Mouse (Mus musculus) intestine, embryonic 16.5 days (tissue): ENCODE data around the gene Carm1. TPM values are rescaled to one million over a fixed set of nuclear protein-coding genes. Genes with fewer than 3 reads are reported as not detected.

Experiments
- ATAC-seq: fragments of 200-750 bp; cut with Nextera tagmentation; 2 replicates; pipeline ENCODE4 v1.8.0; 2017; ENCODE audit warnings: moderate TSS enrichment, moderate library complexity
- H3K27ac ChIP-seq: fragments of 300-500 bp; sonication (generic); 2 replicates; pipeline ENCODE4 v1.5.1; 2014; ENCODE audit warnings: mild to moderate bottlenecking, low read length
- H3K27me3 ChIP-seq: fragments of 300-500 bp; sonication (generic); replicated peaks from 2 replicates; pipeline ENCODE4 v1.6.1; 2014; ENCODE audit warnings: low read length, control low read depth, mixed read lengths; ENCODE audit not compliant: control insufficient read depth, insufficient read depth
- H3K36me3 ChIP-seq: fragments of 300-500 bp; sonication (generic); 2 replicates; pipeline ENCODE4 v1.6.1; 2014; ENCODE audit warnings: low read length, control low read depth; ENCODE audit not compliant: control insufficient read depth, insufficient read depth
- H3K4me1 ChIP-seq: fragments of 300-500 bp; sonication (generic); 2 replicates; pipeline ENCODE4 v1.6.1; 2014; ENCODE audit warnings: low read length, control low read depth, mixed read lengths; ENCODE audit not compliant: control insufficient read depth, insufficient read depth
- H3K4me2 ChIP-seq: fragments of 300-500 bp; sonication (generic); 2 replicates; pipeline ENCODE4 v1.6.1; 2014; ENCODE audit warnings: low read depth, low read length, control low read depth
- H3K4me3 ChIP-seq: fragments of 300-500 bp; sonication (generic); 2 replicates; pipeline ENCODE4 v1.5.1; 2014; ENCODE audit warnings: mild to moderate bottlenecking, low read length
- H3K9ac ChIP-seq: fragments of 300-500 bp; sonication (generic); 2 replicates; pipeline ENCODE4 v1.6.1; 2014; ENCODE audit warnings: low read depth, low read length
- H3K9me3 ChIP-seq: fragments of 300-500 bp; sonication (generic); 2 replicates; pipeline ENCODE4 v1.6.1; 2016; ENCODE audit warnings: low read length, control low read depth; ENCODE audit not compliant: control insufficient read depth
- WGBS: fragments of 180-500 bp; shearing (Covaris S2); extraction: QIAGEN DNeasy Blood & Tissue Kit; methylation state at CpG from one replicate; pipeline ENCODE4 v1.1.7; 2014; 5-methylcytosine and 5-hydroxymethylcytosine counted together
- polyA plus RNA-seq: library from polyadenylated mRNA; unstranded; fragments of >200 nt; fragmentation: Nextera tagmentation; extraction: Ambion mirVana; gene quantifications from 2 replicates; pipeline ENCODE4 v1.2.1, GENCODE M21; 2015

Carm1 gene
- polyA plus RNA-seq, 1 experiment from 2014 or later, result 15.1 TPM

GRCm38 (mm10) chr9:21566538-21566937 is 19.8 kb downstream of the Carm1 start:
- Histone ChIP-seq H3K4me1 (no peaks in the 10 kb centered on the region), H3K27ac (no peak overlapping the region), H3K4me2 (no peak overlapping the region), H3K9ac (no peak overlapping the region), H3K9me3 (no peaks in the 10 kb centered on the region), H3K36me3 (0 out of 2 replicates have a peak, but pooled peaks cover 7% of the 10 kb centered on the region), H3K27me3 (no peaks in the 10 kb centered on the region), H3K4me3 (no peak overlapping the region)
- WGBS, result 88% methylated on average over 1 of the region's 1 CpGs
- ATAC-seq, result no peak

GRCm38 (mm10) chr9:21567051-21567450 is 20.4 kb downstream of the Carm1 start:
- H3K4me1 ChIP-seq, result no peaks in the 10 kb centered on the region
- no peak for ATAC-seq
- H3K9me3 ChIP-seq, result no peaks in the 10 kb centered on the region
- 0 out of 2 replicates have a peak, but pooled peaks cover 8% of the 10 kb centered on the region for H3K36me3 ChIP-seq
- H3K9ac ChIP-seq, result no peak overlapping the region
- no peaks in the 10 kb centered on the region for H3K27me3 ChIP-seq
- 86% methylated on average over 2 of the region's 2 CpGs for WGBS
- no peak overlapping the region for H3K4me2 ChIP-seq
- H3K27ac ChIP-seq, result no peak overlapping the region
- H3K4me3 ChIP-seq, result no peak overlapping the region

- Histone ChIP-seq H3K27me3 (no peaks in the 10 kb centered on the region), H3K9ac (no peak overlapping the region), H3K4me1 (no peaks in the 10 kb centered on the region), H3K27ac (no peak overlapping the region), H3K4me2 (no peak overlapping the region), H3K9me3 (no peaks in the 10 kb centered on the region), H3K36me3 (0 out of 2 replicates have a peak, but pooled peaks cover 8% of the 10 kb centered on the region), H3K4me3 (no peak overlapping the region)
- ATAC-seq, result no peak
- WGBS, result 83% methylated on average over 8 of the region's 8 CpGs
These were observed 22.1 kb downstream of the Carm1 start for GRCm38 (mm10) chr9:21568657-21569255.

- peaks cover 16% of the 10 kb centered on the region; the same call in 1 of the 2 replicates for H3K36me3 ChIP-seq
- no peaks in the 10 kb centered on the region for H3K27me3 ChIP-seq
- H3K4me3 ChIP-seq, result no peak overlapping the region
- H3K4me2 ChIP-seq, result no peak overlapping the region
- no peaks in the 10 kb centered on the region for H3K9me3 ChIP-seq
- H3K9ac ChIP-seq, result no peak overlapping the region
- no peak overlapping the region for H3K27ac ChIP-seq
- H3K4me1 ChIP-seq, result no peaks in the 10 kb centered on the region
- ATAC-seq, result no peak; the same call in 1 of the 2 replicates
- WGBS, result 93% methylated on average over 8 of the region's 8 CpGs
These were observed 27.5 kb downstream of the Carm1 start for GRCm38 (mm10) chr9:21574012-21574801.

GRCm38 (mm10) chr9:21575253-21575652 is 28.6 kb downstream of the Carm1 start:
- H3K36me3 ChIP-seq, result peaks cover 22% of the 10 kb centered on the region
- no peaks in the 10 kb centered on the region for H3K27me3 ChIP-seq
- no peak overlapping the region for H3K9ac ChIP-seq
- no peak overlapping the region for H3K27ac ChIP-seq
- WGBS, result 92% methylated on average over 10 of the region's 10 CpGs
- ATAC-seq, result no peak
- no peak overlapping the region for H3K4me2 ChIP-seq
- no peak overlapping the region for H3K4me3 ChIP-seq
- no peaks in the 10 kb centered on the region for H3K9me3 ChIP-seq
- H3K4me1 ChIP-seq, result no peaks in the 10 kb centered on the region

GRCm38 (mm10) chr9:21576286-21576685 is 29.6 kb downstream of the Carm1 start:
- peaks cover 17% of the 10 kb centered on the region for H3K36me3 ChIP-seq
- H3K4me3 ChIP-seq, result no peak overlapping the region
- WGBS, result 100% methylated on average over 1 of the region's 1 CpGs
- no peaks in the 10 kb centered on the region for H3K9me3 ChIP-seq
- no peak overlapping the region for H3K4me2 ChIP-seq
- H3K9ac ChIP-seq, result no peak overlapping the region
- H3K27ac ChIP-seq, result no peak overlapping the region
- ATAC-seq, result peak; percentile 38; the same call in 1 of the 2 replicates
- no peaks in the 10 kb centered on the region for H3K27me3 ChIP-seq
- H3K4me1 ChIP-seq, result no peaks in the 10 kb centered on the region

GRCm38 (mm10) chr9:21578226-21578625 is 31.5 kb downstream of the Carm1 start:
- peaks cover 22% of the 10 kb centered on the region for H3K36me3 ChIP-seq
- H3K27me3 ChIP-seq, result no peaks in the 10 kb centered on the region
- no peak overlapping the region for H3K27ac ChIP-seq

GRCm38 (mm10) chr9:21585401-21585800 is 38.7 kb downstream of the Carm1 start:
- Histone ChIP-seq H3K4me1 (no peaks in the 10 kb centered on the region), H3K4me3 (no peak overlapping the region), H3K27ac (no peak overlapping the region), H3K9ac (no peak overlapping the region), H3K36me3 (peaks cover 26% of the 10 kb centered on the region), H3K27me3 (no peaks in the 10 kb centered on the region), H3K9me3 (no peaks in the 10 kb centered on the region), H3K4me2 (no peak overlapping the region)
- no peak for ATAC-seq
- WGBS, result 94% methylated on average over 1 of the region's 1 CpGs

More at GRCm38 (mm10) chr9:21578226-21578625, 31.5 kb downstream of the Carm1 start:
- no peaks in the 10 kb centered on the region for H3K4me1 ChIP-seq
- ATAC-seq, result no peak
- H3K4me3 ChIP-seq, result no peak overlapping the region
- no peaks in the 10 kb centered on the region for H3K9me3 ChIP-seq
- H3K4me2 ChIP-seq, result no peak overlapping the region
- 70% methylated on average over 3 of the region's 3 CpGs for WGBS
- no peak overlapping the region for H3K9ac ChIP-seq

- H3K36me3 ChIP-seq, result peaks cover 18% of the 10 kb centered on the region; the same call in 1 of the 2 replicates
These were observed 41.1 kb downstream of the Carm1 start for GRCm38 (mm10) chr9:21587678-21588349.

More at GRCm38 (mm10) chr9:21587678-21588349, 41.1 kb downstream of the Carm1 start:
- Histone ChIP-seq H3K4me2 (no peak overlapping the region), H3K9ac (no peak overlapping the region), H3K9me3 (no peaks in the 10 kb centered on the region), H3K27me3 (no peaks in the 10 kb centered on the region), H3K4me1 (peaks cover 6% of the 10 kb centered on the region), H3K27ac (no peak overlapping the region), H3K4me3 (no peak overlapping the region)
- WGBS, result 85% methylated on average over 23 of the region's 23 CpGs
- no peak for ATAC-seq
